Mouse (Mus musculus): ENCODE data around the gene Chd4. TPM values are rescaled to one million over a fixed set of nuclear protein-coding genes. Genes with fewer than 3 reads are reported as not detected.

Chd4 gene
- 89.0 TPM for polyA plus RNA-seq (2017; shearing (Covaris generic))

GRCm38 (mm10) chr6:125095391-125096278 is at the start of gene Chd4:
Gene Chd4, plus strand, starts transcription at chr6:125095981.

DNA sequence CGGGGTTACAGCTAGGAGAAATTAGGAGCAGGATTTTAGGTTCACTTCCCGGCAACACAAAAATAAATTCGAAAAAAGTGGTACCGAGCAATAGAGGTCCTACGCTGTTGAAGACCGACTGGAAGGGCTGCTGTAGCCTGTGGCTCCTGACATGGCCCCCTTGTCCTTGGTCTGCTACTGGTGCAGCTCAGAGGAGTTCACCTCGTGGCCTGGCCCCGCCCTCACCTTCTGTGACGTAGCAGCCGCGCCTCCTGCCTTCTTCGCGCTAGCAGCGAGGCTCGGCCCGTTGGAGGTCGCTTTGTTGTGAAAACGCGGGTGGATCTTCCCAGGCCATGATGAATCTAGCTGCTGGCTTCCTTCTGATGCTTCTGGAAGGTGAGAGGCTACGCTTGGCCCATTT is 46.1 kb upstream of the Chd4 start, which contains the start of gene Acrbp:
Gene Acrbp (plus strand): TSS at position 12 of the 400 bp plus-strand sequence.

DNA sequence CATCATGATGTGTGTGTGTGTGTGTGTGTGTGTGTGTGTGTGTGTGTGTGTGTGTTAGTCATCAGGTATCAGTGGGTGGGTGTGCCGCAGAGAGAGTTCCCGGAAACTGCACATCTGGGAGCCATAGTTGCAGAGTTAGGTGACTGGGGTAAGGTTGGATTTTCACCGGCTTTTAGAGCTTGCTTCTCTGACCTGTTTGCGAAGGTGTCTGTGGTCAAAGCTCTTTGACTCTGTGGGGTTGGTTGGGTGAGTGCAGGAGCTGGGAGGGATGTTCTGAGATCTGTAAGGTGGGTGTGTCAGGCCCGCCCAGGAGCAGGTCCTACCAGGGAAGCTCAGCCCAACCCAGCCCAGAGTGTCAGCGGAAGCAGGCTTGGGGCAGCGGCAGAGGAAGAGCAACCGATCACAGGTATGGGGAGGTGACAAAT is 28.2 kb upstream of the Chd4 start, which contains the start of gene Lpar5:
Gene Lpar5 (plus strand): TSS at position 350 of the 425 bp plus-strand sequence.

GRCm38 (mm10) chr6:125131302-125132156 is 35.7 kb downstream of the Chd4 start, which contains the start of gene Nop2:
Gene Nop2, plus strand, starts transcription at chr6:125131909.

DNA sequence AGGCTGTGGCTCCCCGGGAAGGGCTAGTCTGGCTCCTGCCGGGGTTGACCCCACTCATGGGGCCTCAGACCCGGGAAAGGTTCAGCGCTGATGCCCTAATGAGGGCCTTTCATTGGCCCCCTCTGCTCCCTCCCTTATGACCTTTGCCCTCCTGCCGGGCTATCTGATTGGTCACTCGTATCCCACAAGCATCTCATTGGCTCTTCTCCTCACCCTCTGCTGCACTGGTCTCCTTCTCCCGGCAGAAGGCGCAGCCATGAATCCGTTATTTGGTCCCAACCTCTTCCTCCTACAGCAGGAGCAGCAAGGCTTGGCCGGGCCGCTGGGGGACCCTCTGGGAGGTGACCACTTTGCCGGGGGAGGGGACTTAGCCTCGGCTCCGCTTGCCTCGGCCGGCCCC is 49.2 kb downstream of the Chd4 start, which contains the start of gene Iffo1:
Gene Iffo1 (plus strand): TSS at position 241 of the 400 bp plus-strand sequence.

GRCm38 (mm10) chr6:125166051-125166751 is 70.4 kb downstream of the Chd4 start, which contains the start of gene Gapdh:
Gene Gapdh, minus strand, starts transcription at chr6:125166467.

Other genes with a start within 250 kb of the Chd4 start
- 0.10 TPM for gene P3h3, start 238.2 kb upstream of the Chd4 start, polyA plus RNA-seq (2017; shearing (Covaris generic))
- gene Gpr162, start 232.0 kb upstream of the Chd4 start, polyA plus RNA-seq (2017; shearing (Covaris generic)), result 0.43 TPM
- gene Cd4, start 207.8 kb upstream of the Chd4 start, polyA plus RNA-seq (2017; shearing (Covaris generic)), result 308 TPM
- 4.4 TPM for gene Lag3, start 184.3 kb upstream of the Chd4 start, polyA plus RNA-seq (2017; shearing (Covaris generic))
- 10.0 TPM for gene Ptms, start 175.9 kb upstream of the Chd4 start, polyA plus RNA-seq (2017; shearing (Covaris generic))
- 107 TPM for gene Mlf2, start 164.6 kb upstream of the Chd4 start, polyA plus RNA-seq (2017; shearing (Covaris generic))
- 116 TPM for gene Cops7a, start 130.4 kb upstream of the Chd4 start, polyA plus RNA-seq (2017; shearing (Covaris generic))
- gene Pianp, start 99.3 kb upstream of the Chd4 start, polyA plus RNA-seq (2017; shearing (Covaris generic)), result 0.42 TPM
- gene Zfp384, start 86.8 kb upstream of the Chd4 start, polyA plus RNA-seq (2017; shearing (Covaris generic)), result 14.6 TPM
- 92.1 TPM for gene Ing4, start 56.2 kb upstream of the Chd4 start, polyA plus RNA-seq (2017; shearing (Covaris generic))
- gene Acrbp, start 46.3 kb upstream of the Chd4 start, polyA plus RNA-seq (2017; shearing (Covaris generic)), result 30.7 TPM
- gene Lpar5, start 28.1 kb upstream of the Chd4 start, polyA plus RNA-seq (2017; shearing (Covaris generic)), result 16.7 TPM
- 70.8 TPM for gene Nop2, start 35.9 kb downstream of the Chd4 start, polyA plus RNA-seq (2017; shearing (Covaris generic))
- gene Iffo1, start 49.3 kb downstream of the Chd4 start, polyA plus RNA-seq (2017; shearing (Covaris generic)), result 12.5 TPM
- 331 TPM for gene Gapdh, start 70.5 kb downstream of the Chd4 start, polyA plus RNA-seq (2017; shearing (Covaris generic))
- 27.3 TPM for gene Ncapd2, start 95.7 kb downstream of the Chd4 start, polyA plus RNA-seq (2017; shearing (Covaris generic))
- 117 TPM for gene Mrpl51, start 95.8 kb downstream of the Chd4 start, polyA plus RNA-seq (2017; shearing (Covaris generic))
- 64.9 TPM for gene Vamp1, start 119.6 kb downstream of the Chd4 start, polyA plus RNA-seq (2017; shearing (Covaris generic))
- 136 TPM for gene Tapbpl, start 135.9 kb downstream of the Chd4 start, polyA plus RNA-seq (2017; shearing (Covaris generic))
- gene Cd27, start 141.0 kb downstream of the Chd4 start, polyA plus RNA-seq (2017; shearing (Covaris generic)), result 663 TPM
- 1.6 TPM for gene Tuba3a, start 190.1 kb downstream of the Chd4 start, polyA plus RNA-seq (2017; shearing (Covaris generic))
- 0.35 TPM for gene Ltbr, start 217.9 kb downstream of the Chd4 start, polyA plus RNA-seq (2017; shearing (Covaris generic))
- not detected for gene Scnn1a, start 224.7 kb downstream of the Chd4 start, polyA plus RNA-seq (2017; shearing (Covaris generic))